Mouse (Mus musculus) lung, embryonic 16.5 days (tissue): Measurements from ENCODE around the gene S100a6. TPM values are rescaled to one million over a fixed set of nuclear protein-coding genes. Genes with fewer than 3 reads are reported as not detected.

Source experiments
- ATAC-seq: fragments of 200-750 bp; cut with Nextera tagmentation; 2 replicates; pipeline ENCODE4 v1.8.0; 2017; ENCODE audit warnings: low read depth, mild to moderate bottlenecking, moderate library complexity
- H3K27ac ChIP-seq: fragments of 300-500 bp; sonication (generic); 2 replicates; pipeline ENCODE4 v1.5.1; 2014; ENCODE audit warnings: mild to moderate bottlenecking, control low read depth, low read length
- H3K27me3 ChIP-seq: fragments of 300-500 bp; sonication (generic); 2 replicates; pipeline ENCODE4 v1.6.1; 2014; ENCODE audit warnings: low read depth, low read length, mixed read lengths; ENCODE audit not compliant: control insufficient read depth, insufficient read depth
- H3K36me3 ChIP-seq: fragments of 300-500 bp; sonication (generic); 2 replicates; pipeline ENCODE4 v1.6.1; 2014; ENCODE audit warnings: low read length; ENCODE audit not compliant: control insufficient read depth, insufficient read depth
- H3K4me1 ChIP-seq: fragments of 300-500 bp; sonication (generic); replicated peaks from 2 replicates; pipeline ENCODE4 v1.6.1; 2014; ENCODE audit warnings: low read length, mixed read lengths; ENCODE audit not compliant: control insufficient read depth, insufficient read depth
- H3K4me2 ChIP-seq: fragments of 300-500 bp; sonication (generic); 2 replicates; pipeline ENCODE4 v1.6.1; 2014; ENCODE audit warnings: low read depth, low read length, control low read depth
- H3K4me3 ChIP-seq: fragments of 300-500 bp; sonication (generic); 2 replicates; pipeline ENCODE4 v1.5.1; 2014; ENCODE audit warnings: mild to moderate bottlenecking, low read length, control low read depth
- H3K9ac ChIP-seq: fragments of 300-500 bp; sonication (generic); 2 replicates; pipeline ENCODE4 v1.6.1; 2014; ENCODE audit warnings: low read length, control low read depth
- H3K9me3 ChIP-seq: fragments of 300-500 bp; sonication (generic); 2 replicates; pipeline ENCODE4 v1.6.1; 2016; ENCODE audit warnings: low read length; ENCODE audit not compliant: control insufficient read depth
- WGBS: fragments of 180-500 bp; shearing (Covaris S2); extraction: QIAGEN DNeasy Blood & Tissue Kit; methylation state at CpG from one replicate; pipeline ENCODE4 v1.1.7; 2014; 5-methylcytosine and 5-hydroxymethylcytosine counted together
- polyA plus RNA-seq: library from polyadenylated mRNA; unstranded; fragments of >200 nt; fragmentation: Nextera tagmentation; extraction: Ambion mirVana; gene quantifications from 2 replicates; pipeline ENCODE4 v1.2.1, GENCODE M21; 2015

Gene S100a6
- polyA plus RNA-seq, 1 experiment from 2014 or later = 184 TPM

DNA sequence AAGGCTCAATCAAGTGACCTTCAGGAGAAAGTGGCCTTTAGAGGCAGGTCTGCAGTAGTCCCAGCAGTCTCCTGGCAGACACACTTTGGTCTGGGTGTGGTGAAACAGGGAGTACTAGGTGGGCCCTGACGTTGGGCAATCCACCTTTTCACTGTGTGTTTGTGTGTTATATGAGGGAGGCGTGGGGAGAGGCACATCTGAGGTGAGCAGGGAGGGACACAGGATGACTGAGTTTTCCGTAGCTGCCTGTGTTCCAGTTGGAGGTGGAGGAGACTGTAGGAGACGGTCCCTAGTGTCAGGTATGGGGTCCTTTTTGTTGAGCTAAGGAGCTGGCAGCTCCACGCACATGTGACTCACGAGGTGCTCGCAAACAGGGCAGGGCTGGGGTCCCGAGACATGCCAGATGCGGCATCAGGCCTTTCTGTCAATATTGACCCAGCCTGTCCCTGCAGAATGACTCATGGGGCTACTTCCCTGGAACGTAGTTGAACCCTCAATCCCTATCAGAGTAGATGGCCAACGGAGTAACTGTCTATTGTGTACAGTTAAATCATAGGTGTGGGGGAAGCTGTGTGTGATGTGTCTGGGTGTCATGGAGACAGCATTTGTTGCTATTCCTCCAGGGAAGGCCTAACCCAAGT lies 2.0 kb downstream of the S100a6 start:
- no peaks in the 10 kb centered on the region; the same call in 1 of the 2 replicates for H3K9me3 ChIP-seq
- peak overlapping the region; percentile 36 for H3K9ac ChIP-seq
- peak; percentile 12 for ATAC-seq
- H3K4me1 ChIP-seq = peaks cover 23% of the 10 kb centered on the region
- H3K4me2 ChIP-seq = 0 out of 2 replicates have a peak overlapping the region, but pooled peaks have one; percentile 73
- H3K4me3 ChIP-seq = no peak overlapping the region; the same call in 1 of the 2 replicates
- peak overlapping the region; percentile 19 for H3K27ac ChIP-seq
- H3K36me3 ChIP-seq = no peaks in the 10 kb centered on the region
- H3K27me3 ChIP-seq = no peaks in the 10 kb centered on the region
- WGBS = 57% methylated on average over 11 of the region's 11 CpGs

DNA sequence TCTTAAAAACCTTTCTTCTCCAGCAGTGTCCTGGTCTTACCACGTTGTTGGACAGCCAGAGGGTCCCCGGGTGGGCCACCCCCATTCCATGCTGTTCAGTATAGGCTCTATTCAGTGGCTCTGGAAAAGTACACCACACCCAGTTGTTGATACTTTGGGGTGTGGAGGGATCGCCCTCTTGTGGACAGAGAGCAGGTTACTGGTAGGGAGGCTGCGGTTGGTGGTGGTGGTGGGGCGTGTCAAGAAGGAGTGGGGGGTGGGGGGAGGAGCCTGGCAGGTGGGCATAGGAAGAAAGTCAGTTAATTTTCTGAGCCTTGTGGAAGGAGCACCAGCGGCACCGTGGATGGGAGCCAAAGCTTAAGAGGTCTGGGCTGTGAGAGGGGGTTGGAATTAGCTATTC lies 2.7 kb downstream of the S100a6 start:
- Histone ChIP-seq H3K4me1 (peaks cover 23% of the 10 kb centered on the region), H3K9ac (no peak overlapping the region), H3K4me3 (no peak overlapping the region), H3K27ac (peak overlapping the region; percentile 19; the same call in 1 of the 2 replicates), H3K4me2 (no peak overlapping the region), H3K9me3 (no peaks in the 10 kb centered on the region; the same call in 1 of the 2 replicates), H3K27me3 (no peaks in the 10 kb centered on the region), H3K36me3 (no peaks in the 10 kb centered on the region)
- peak; percentile 86 for ATAC-seq
- WGBS = 5% methylated on average over 7 of the region's 7 CpGs

DNA sequence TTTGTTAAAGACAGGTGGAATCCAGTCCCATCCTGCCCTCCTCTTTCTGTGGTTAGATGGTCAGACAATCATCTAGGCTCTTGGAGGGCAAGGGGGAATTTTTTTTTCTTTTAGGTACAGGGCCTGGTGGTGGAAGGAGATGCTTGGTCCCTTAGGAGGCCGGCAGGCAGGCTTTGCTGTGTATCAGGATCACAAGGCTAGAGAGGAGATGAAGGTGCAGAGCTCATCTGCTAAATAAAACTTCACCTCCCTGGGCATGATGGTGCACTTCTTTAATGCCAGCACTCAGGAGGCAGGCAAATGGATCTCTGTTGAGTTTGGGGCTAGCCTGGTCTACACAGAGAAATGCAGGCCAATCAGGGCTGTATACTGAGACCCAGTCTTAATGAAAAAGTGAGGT lies 3.2 kb downstream of the S100a6 start:
- Histone ChIP-seq H3K4me2 (no peak overlapping the region), H3K9me3 (no peaks in the 10 kb centered on the region; the same call in 1 of the 2 replicates), H3K36me3 (no peaks in the 10 kb centered on the region), H3K4me1 (peaks cover 23% of the 10 kb centered on the region), H3K27me3 (no peaks in the 10 kb centered on the region), H3K9ac (no peak overlapping the region), H3K4me3 (no peak overlapping the region), H3K27ac (peak overlapping the region; percentile 64)
- WGBS = 37% methylated on average over 1 of the region's 1 CpGs
- ATAC-seq = no peak

DNA sequence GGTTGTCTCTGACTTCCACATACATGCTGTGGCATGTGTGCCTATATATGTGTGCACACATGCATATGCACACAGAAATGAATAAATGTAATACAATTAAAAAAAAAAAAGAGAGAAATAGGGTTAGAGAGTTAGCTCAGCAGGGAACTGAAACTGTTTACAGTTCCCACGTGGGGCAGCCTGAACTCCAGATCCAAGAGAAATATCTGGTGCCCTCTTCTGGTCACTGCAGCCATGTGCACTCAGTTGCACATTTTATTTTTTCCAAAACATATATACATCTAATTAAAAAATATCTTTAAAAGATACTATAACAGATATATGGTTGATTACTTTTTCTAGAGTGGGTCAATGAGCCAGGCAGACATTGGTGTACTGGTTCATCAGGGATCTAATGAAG lies 4.9 kb downstream of the S100a6 start:
- WGBS = 11% methylated on average over 1 of the region's 1 CpGs
- Histone ChIP-seq H3K4me1 (peaks cover 23% of the 10 kb centered on the region), H3K9me3 (no peaks in the 10 kb centered on the region; the same call in 1 of the 2 replicates), H3K36me3 (no peaks in the 10 kb centered on the region), H3K27ac (no peak overlapping the region), H3K9ac (no peak overlapping the region), H3K4me3 (no peak overlapping the region), H3K27me3 (no peaks in the 10 kb centered on the region), H3K4me2 (no peak overlapping the region)
- no peak for ATAC-seq

DNA sequence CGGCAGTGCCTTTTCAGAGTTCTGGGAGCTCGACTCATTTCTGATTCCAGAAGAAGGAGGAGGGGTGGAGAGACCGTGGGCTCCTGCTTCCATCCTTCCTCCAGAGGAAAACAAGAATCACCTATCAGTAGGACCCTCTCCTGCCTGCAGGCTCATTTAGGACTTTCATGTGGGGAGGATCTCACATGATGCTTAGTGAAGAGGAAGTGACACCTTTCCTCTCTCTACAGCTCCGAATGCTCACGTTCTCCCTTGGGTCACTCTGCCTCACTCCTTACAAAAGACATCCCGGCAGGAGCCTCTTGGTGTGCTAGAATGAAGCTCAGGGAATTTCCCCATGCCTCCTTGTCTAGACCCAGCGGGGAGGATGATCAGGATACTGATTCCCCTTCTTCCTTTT lies 8.9 kb downstream of the S100a6 start:
- Histone ChIP-seq H3K27ac (no peak overlapping the region), H3K9me3 (no peaks in the 10 kb centered on the region; the same call in 1 of the 2 replicates), H3K9ac (no peak overlapping the region), H3K4me3 (no peak overlapping the region), H3K27me3 (no peaks in the 10 kb centered on the region), H3K4me2 (no peak overlapping the region), H3K4me1 (peaks cover 4% of the 10 kb centered on the region), H3K36me3 (no peaks in the 10 kb centered on the region)
- no peak for ATAC-seq
- 38% methylated on average over 7 of the region's 7 CpGs for WGBS

DNA sequence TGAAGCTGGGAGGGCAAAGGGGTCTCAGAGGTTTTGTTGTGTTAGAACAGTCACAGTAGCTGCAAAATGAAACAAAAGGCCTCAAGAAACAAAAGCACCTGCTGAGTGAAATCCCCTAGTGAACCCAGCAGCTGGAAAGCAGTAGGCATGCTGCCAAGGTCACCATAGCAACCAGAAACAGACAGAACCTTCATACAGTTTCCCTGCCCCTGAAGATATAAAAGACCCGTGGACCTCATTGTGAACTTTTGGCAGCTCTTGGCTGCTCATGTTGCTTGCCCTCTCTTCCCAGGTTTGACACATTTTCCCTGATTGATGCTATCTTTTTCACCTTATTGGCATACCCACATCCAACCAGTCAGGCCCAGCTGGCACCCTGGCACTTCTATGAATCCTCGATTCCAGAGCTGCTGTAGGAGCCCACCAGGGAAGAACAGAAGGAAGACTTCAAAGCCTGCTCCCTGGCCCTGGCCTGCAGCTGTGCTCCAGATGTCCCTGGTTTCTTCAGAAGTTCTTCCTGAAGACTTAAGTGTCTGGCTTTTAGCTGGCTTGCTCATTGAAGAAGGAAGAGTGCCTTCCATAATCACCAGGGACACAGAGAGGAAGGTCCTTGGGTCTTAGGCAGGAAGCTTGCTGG lies 10.9 kb downstream of the S100a6 start:
- Histone ChIP-seq H3K9ac (no peak overlapping the region), H3K9me3 (no peaks in the 10 kb centered on the region), H3K4me2 (no peak overlapping the region), H3K4me1 (peaks cover 4% of the 10 kb centered on the region), H3K4me3 (no peak overlapping the region), H3K36me3 (no peaks in the 10 kb centered on the region), H3K27me3 (no peaks in the 10 kb centered on the region), H3K27ac (no peak overlapping the region; the same call in 1 of the 2 replicates)
- ATAC-seq = peak; percentile 47
- 11% methylated on average over 2 of the region's 2 CpGs for WGBS

DNA sequence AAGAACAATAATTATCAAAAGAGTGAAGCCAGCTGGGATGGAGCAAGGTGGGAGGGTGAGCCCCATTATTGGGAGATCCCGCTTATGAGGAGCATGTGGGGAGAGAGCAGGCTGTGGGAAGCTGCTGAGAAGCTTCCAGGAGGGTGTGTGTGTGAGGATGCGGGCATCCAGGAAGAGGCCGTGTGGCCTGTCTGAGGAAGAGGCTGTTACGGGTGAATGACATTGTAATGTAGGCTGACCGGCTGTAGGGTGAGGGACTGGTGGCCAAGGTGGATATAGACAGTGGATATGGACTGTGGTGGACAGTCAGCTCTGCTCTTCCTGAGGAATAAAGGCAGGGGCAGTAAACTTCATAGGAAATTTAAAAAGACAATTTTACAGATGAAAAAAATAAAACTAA lies 12.8 kb downstream of the S100a6 start:
- Histone ChIP-seq H3K4me1 (peaks cover 4% of the 10 kb centered on the region), H3K4me2 (no peak overlapping the region), H3K27me3 (no peaks in the 10 kb centered on the region), H3K9me3 (no peaks in the 10 kb centered on the region), H3K4me3 (no peak overlapping the region), H3K36me3 (no peaks in the 10 kb centered on the region), H3K9ac (no peak overlapping the region), H3K27ac (no peak overlapping the region; the same call in 1 of the 2 replicates)
- no peak for ATAC-seq
- WGBS = 69% methylated on average over 5 of the region's 5 CpGs

DNA sequence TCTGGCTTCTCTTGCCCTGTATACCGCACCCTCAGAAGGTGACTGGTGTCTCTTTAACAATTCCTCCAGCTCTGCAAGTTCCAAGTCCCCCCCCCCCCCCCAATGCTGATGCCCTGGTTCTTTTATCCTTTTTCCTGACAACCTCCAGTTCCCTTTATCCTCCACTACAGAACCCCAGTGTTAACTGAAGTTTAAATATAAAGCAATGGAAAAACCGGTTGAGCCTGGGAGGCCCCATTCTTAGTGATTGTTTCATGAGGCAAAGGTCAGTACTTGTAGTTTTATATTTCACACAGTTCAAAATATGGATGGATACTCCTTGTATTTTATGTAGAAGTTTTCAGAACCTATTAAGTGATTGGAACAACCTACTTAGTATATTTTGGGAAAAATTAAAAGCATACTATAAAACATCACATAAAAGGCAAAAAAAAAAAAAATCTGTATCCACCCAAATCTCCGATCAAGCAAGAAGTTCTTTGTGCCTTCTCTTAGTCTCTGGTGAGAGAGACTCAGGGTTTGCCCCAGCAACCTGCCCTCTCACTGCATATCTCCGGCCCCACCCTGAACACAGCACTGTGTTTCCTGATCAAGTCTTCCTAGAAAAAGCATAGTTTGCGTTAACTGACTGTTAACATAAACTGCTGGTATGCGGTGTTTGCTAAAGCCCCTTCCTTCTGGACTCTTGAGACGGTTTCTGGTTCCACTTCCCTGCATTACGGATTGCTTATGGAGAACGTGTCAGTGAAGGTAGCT lies 13.8 kb downstream of the S100a6 start:
- Histone ChIP-seq H3K27ac (peak overlapping the region; percentile 72), H3K4me1 (peaks cover 4% of the 10 kb centered on the region), H3K36me3 (no peaks in the 10 kb centered on the region), H3K27me3 (no peaks in the 10 kb centered on the region), H3K4me3 (no peak overlapping the region), H3K4me2 (no peak overlapping the region), H3K9me3 (no peaks in the 10 kb centered on the region), H3K9ac (no peak overlapping the region)
- WGBS = 30% methylated on average over 9 of the region's 9 CpGs
- peak; percentile 51; the same call in 1 of the 2 replicates for ATAC-seq

DNA sequence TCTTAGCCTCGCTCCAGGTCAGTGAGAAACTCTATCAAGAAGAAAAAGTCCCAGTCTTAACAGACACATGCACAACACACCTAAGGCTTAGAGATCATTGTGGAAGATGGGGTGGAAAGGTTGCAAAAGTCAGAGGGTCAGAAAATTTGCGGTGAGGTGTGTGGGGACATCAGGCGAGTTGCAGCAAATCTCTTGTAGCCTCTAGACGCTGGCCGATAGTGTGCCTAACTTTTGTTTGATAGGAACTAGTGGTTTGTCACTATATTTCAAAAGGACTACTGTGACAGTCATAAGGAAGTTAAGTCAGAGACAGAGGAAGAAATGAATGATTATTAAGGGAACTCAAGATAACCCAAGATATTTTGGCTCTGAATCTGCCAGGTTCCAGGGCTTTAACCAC lies 14.7 kb downstream of the S100a6 start:
- Histone ChIP-seq H3K36me3 (no peaks in the 10 kb centered on the region), H3K4me1 (peaks cover 4% of the 10 kb centered on the region), H3K27me3 (no peaks in the 10 kb centered on the region), H3K27ac (peak overlapping the region; percentile 72), H3K9ac (no peak overlapping the region), H3K4me2 (no peak overlapping the region), H3K4me3 (no peak overlapping the region), H3K9me3 (no peaks in the 10 kb centered on the region)
- no peak for ATAC-seq
- 80% methylated on average over 5 of the region's 5 CpGs for WGBS
